Mouse (Mus musculus) olfactory bulb, adult 2 months (tissue): Measurements from ENCODE around the gene Prss29. TPM values are rescaled to one million over a fixed set of nuclear protein-coding genes. Genes with fewer than 3 reads are reported as not detected.

Source experiments
- H3K27ac ChIP-seq: fragments of 200-500 bp; 2 replicates; pipeline ENCODE4 v1.5.1; 2012; ENCODE audit warnings: low read depth, low read length; ENCODE audit not compliant: insufficient read depth
- H3K4me1 ChIP-seq: fragments of 200-500 bp; 2 replicates; pipeline ENCODE4 v1.6.1; 2012; ENCODE audit warnings: low read length; ENCODE audit not compliant: control insufficient read depth, insufficient read depth
- H3K4me3 ChIP-seq: fragments of 200-500 bp; 2 replicates; pipeline ENCODE4 v1.5.1; 2012; ENCODE audit warnings: mild to moderate bottlenecking, low read depth, low read length, moderate library complexity; ENCODE audit not compliant: insufficient read depth
- CTCF ChIP-seq: fragments of 200-500 bp; IDR thresholded peaks from 2 replicates; pipeline ENCODE4 v1.5.1; 2012; ENCODE audit warnings: low read depth, mild to moderate bottlenecking, low read length, moderate library complexity; ENCODE audit not compliant: insufficient read depth
- POLR2A ChIP-seq: fragments of 200-500 bp; IDR thresholded peaks from 2 replicates; pipeline ENCODE4 v1.6.1; 2012; ENCODE audit warnings: mild to moderate bottlenecking, low read depth, low read length, moderate library complexity; ENCODE audit not compliant: insufficient read depth
- WGBS: fragments of 180-500 bp; shearing (Covaris S2); methylation state at CpG from one replicate; pipeline ENCODE4 v1.1.7; 2018; 5-methylcytosine and 5-hydroxymethylcytosine counted together
- polyA plus RNA-seq: library from polyadenylated mRNA; stranded (reverse); fragments of >200 nt; gene quantifications from 2 replicates; pipeline ENCODE4 v1.2.4, GENCODE M21; 2012; ENCODE audit warnings: low replicate concordance; ENCODE audit not compliant: missing spikeins, insufficient read depth, insufficient read length

The Prss29 gene
- polyA plus RNA-seq = not detected in 2 replicates

- H3K4me3 ChIP-seq = no peak within 1 kb of the TSS
- no peak for TF ChIP-seq CTCF
- no peak for TF ChIP-seq POLR2A
- 74% methylated on average over 5 of the region's 5 CpGs for WGBS
- H3K4me1 ChIP-seq = no peaks in the 10 kb centered on the region
- no peak within 1 kb of the TSS for H3K27ac ChIP-seq
Measured at GRCm38 (mm10) chr17:25318354-25318753, at the start of gene Prss29. Gene Prss29 (plus strand): TSS chr17:25318654.

GRCm38 (mm10) chr17:25270795-25271335 is 47.6 kb upstream of the Prss29 start:
- no peak overlapping the region for H3K27ac ChIP-seq
- H3K4me3 ChIP-seq = no peak overlapping the region

GRCm38 (mm10) chr17:25272326-25272725 is 46.1 kb upstream of the Prss29 start:
- under 1% methylated on average over 10 of the region's 10 CpGs for WGBS
- no peak overlapping the region; the same call in 1 of the 2 replicates for H3K27ac ChIP-seq

More at GRCm38 (mm10) chr17:25270795-25271335, 47.6 kb upstream of the Prss29 start:
- TF ChIP-seq CTCF (no peak), POLR2A (no peak)
- peaks cover 14% of the 10 kb centered on the region for H3K4me1 ChIP-seq
- WGBS = 70% methylated on average over 2 of the region's 2 CpGs

GRCm38 (mm10) chr17:25272951-25273705 is 45.3 kb upstream of the Prss29 start:
- whole genome bisulfite sequencing = under 1% methylated on average over 90 of the region's 92 CpGs
- Histone ChIP-seq H3K27ac (peak overlapping the region; percentile 100), H3K4me3 (peak overlapping the region; percentile 75), H3K4me1 (peaks cover 14% of the 10 kb centered on the region)
- peak; percentile 74 for TF ChIP-seq POLR2A
- no peak; the same call in 1 of the 2 replicates for TF ChIP-seq CTCF

More at GRCm38 (mm10) chr17:25272326-25272725, 46.1 kb upstream of the Prss29 start:
- TF ChIP-seq POLR2A = no peak
- no peak for TF ChIP-seq CTCF
- H3K4me1 ChIP-seq = peaks cover 14% of the 10 kb centered on the region
- H3K4me3 ChIP-seq = peak overlapping the region; percentile 75

GRCm38 (mm10) chr17:25273706-25274501 is 44.5 kb upstream of the Prss29 start:
- peaks cover 14% of the 10 kb centered on the region for H3K4me1 ChIP-seq
- TF ChIP-seq POLR2A = no peak
- peak; percentile 69 for TF ChIP-seq CTCF
- peak overlapping the region; percentile 100 for H3K27ac ChIP-seq
- H3K4me3 ChIP-seq = peak overlapping the region; percentile 75
- WGBS = under 1% methylated on average over 44 of the region's 45 CpGs

GRCm38 (mm10) chr17:25274571-25275346 is 43.7 kb upstream of the Prss29 start, which contains the start of gene Ube2i:
Gene Ube2i (minus strand): TSS chr17:25274622.
- WGBS = 80% methylated on average over 9 of the region's 9 CpGs

GRCm38 (mm10) chr17:25275833-25276232 is 42.6 kb upstream of the Prss29 start:
- peaks cover 8% of the 10 kb centered on the region for H3K4me1 ChIP-seq
- no peak overlapping the region for H3K27ac ChIP-seq
- TF ChIP-seq CTCF = no peak
- no peak for TF ChIP-seq POLR2A
- 96% methylated on average over 3 of the region's 3 CpGs for WGBS
- no peak overlapping the region for H3K4me3 ChIP-seq

More at GRCm38 (mm10) chr17:25274571-25275346, 43.7 kb upstream of the Prss29 start, which contains the start of gene Ube2i:
- peak within 1 kb of the TSS; percentile 75 for H3K4me3 ChIP-seq
- H3K4me1 ChIP-seq = peaks cover 8% of the 10 kb centered on the region
- TF ChIP-seq CTCF (no peak), POLR2A (no peak)
- H3K27ac ChIP-seq = peak within 1 kb of the TSS; percentile 100

GRCm38 (mm10) chr17:25282133-25282532 is 36.3 kb upstream of the Prss29 start:
- Histone ChIP-seq H3K4me1 (no peaks in the 10 kb centered on the region), H3K4me3 (no peak overlapping the region), H3K27ac (no peak overlapping the region)
- TF ChIP-seq CTCF = no peak
- TF ChIP-seq POLR2A = no peak
- 46% methylated on average over 11 of the region's 11 CpGs for WGBS
